Mouse (Mus musculus): ENCODE measurements around the gene Gria4. TPM values are rescaled to one million over a fixed set of nuclear protein-coding genes. Genes with fewer than 3 reads are reported as not detected.

The Gria4 gene
- total RNA-seq, 4 experiments from 2014 or later = 51.7 to 63.4 (median 57.9) TPM

Small RNA genes lying within 50 kb of the gene (microRNA-seq; reads per million reads assigned to microRNA genes)
- 0 reads per million in 2 experiments for gene Gm23811
- gene Gm23992 = 0 reads per million in 2 experiments

All from layer of hippocampus, adult 8-10 months (tissue).